ENCODE assay signal across 8 mouse cellular contexts in genomic region chr5:144769067-144769482, GRCm38 (mm10). TPM values are rescaled to one million over a fixed set of nuclear protein-coding genes. Genes with fewer than 3 reads are reported as not detected.
DNase-seq lines count a peak whose midpoint lies in the region; ATAC-seq and TF ChIP-seq lines count a peak whose summit lies in the region.

No protein-coding gene starts in this region.

- H3K27ac ChIP-seq in kidney, postnatal 0 days, result peak overlapping the region; percentile 97
- H3K27ac ChIP-seq in bone marrow macrophage, adult 2 months (ENCODE audit: insufficient read depth, low read depth, low read length), result peak overlapping the region; percentile 7; the same call in 1 of the 2 replicates
- H3K27ac ChIP-seq in hindbrain, embryonic 11.5 days (ENCODE audit: low read depth, low read length), result no peak overlapping the region
- H3K27ac ChIP-seq in midbrain, embryonic 14.5 days (replicated peaks; ENCODE audit: low read depth, low read length), result peak overlapping the region; percentile 96; the same call in 1 of the 2 replicates

- H3K4me1 ChIP-seq in kidney, postnatal 0 days (replicated peaks; ENCODE audit: insufficient read depth, low read length), result peaks cover 8% of the 10 kb centered on the region
- H3K4me1 ChIP-seq in bone marrow macrophage, adult 2 months (ENCODE audit: control insufficient read depth, insufficient read depth, low read length), result peaks cover 28% of the 10 kb centered on the region
- H3K4me1 ChIP-seq in hindbrain, embryonic 11.5 days (replicated peaks; ENCODE audit: control insufficient read depth, insufficient read depth, low read length), result no peaks in the 10 kb centered on the region
- peaks cover 11% of the 10 kb centered on the region for H3K4me1 ChIP-seq in midbrain, embryonic 14.5 days (ENCODE audit: control insufficient read depth, insufficient read depth, low read length)

- 15% methylated on average over 8 of the region's 8 CpGs for WGBS in kidney, postnatal 0 days
- 41% methylated on average over 8 of the region's 8 CpGs for WGBS in hindbrain, embryonic 11.5 days
- 30% methylated on average over 8 of the region's 8 CpGs for WGBS in midbrain, embryonic 14.5 days

- peak overlapping the region; percentile 73 for H3K4me2 ChIP-seq in kidney, postnatal 0 days (ENCODE audit: low read length)
- H3K4me2 ChIP-seq in hindbrain, embryonic 11.5 days (replicated peaks; ENCODE audit: low read depth, low read length), result peak overlapping the region; percentile 65
- H3K4me2 ChIP-seq in midbrain, embryonic 14.5 days (ENCODE audit: low read length), result peak overlapping the region; percentile 71

- H3K9ac ChIP-seq in kidney, postnatal 0 days (ENCODE audit: low read depth, low read length), result peak overlapping the region; percentile 93
- peak overlapping the region; percentile 96 for H3K9ac ChIP-seq in hindbrain, embryonic 11.5 days (ENCODE audit: low read depth, low read length)
- peak overlapping the region; percentile 87 for H3K9ac ChIP-seq in midbrain, embryonic 14.5 days (replicated peaks; ENCODE audit: low read length)

- TF ChIP-seq CTCF in kidney, postnatal 0 days (IDR thresholded peaks at IDR 0.05; ENCODE audit: low read depth), result no peak
- no peak for TF ChIP-seq CTCF in bone marrow macrophage, adult 2 months (IDR thresholded peaks at IDR 0.05; ENCODE audit: low read depth, low read length)

- no peaks in the 10 kb centered on the region for H3K27me3 ChIP-seq in kidney, postnatal 0 days (ENCODE audit: insufficient read depth, low read length)
- no peaks in the 10 kb centered on the region for H3K27me3 ChIP-seq in hindbrain, embryonic 11.5 days (ENCODE audit: control insufficient read depth, insufficient read depth, low read length)
- no peaks in the 10 kb centered on the region for H3K27me3 ChIP-seq in midbrain, embryonic 14.5 days (ENCODE audit: control insufficient read depth, insufficient read depth, low read length)

- ATAC-seq in kidney, postnatal 0 days (replicated peaks; ENCODE audit: low FRiP score, low read depth), result no peak
- ATAC-seq in hindbrain, embryonic 11.5 days (ENCODE audit: low FRiP score), result no peak
- peak; percentile 14 for ATAC-seq in midbrain, embryonic 14.5 days (ENCODE audit: low FRiP score, low TSS enrichment)

- H3K4me3 ChIP-seq in kidney, postnatal 0 days (replicated peaks; ENCODE audit: low read depth, low read length), result peak overlapping the region; percentile 69
- peak overlapping the region; percentile 98 for H3K4me3 ChIP-seq in bone marrow macrophage, adult 2 months (ENCODE audit: insufficient read depth, low read length)
- peak overlapping the region; percentile 87 for H3K4me3 ChIP-seq in hindbrain, embryonic 11.5 days (ENCODE audit: low read depth, low read length)
- H3K4me3 ChIP-seq in midbrain, embryonic 14.5 days (replicated peaks; ENCODE audit: low read depth, low read length), result peak overlapping the region; percentile 78

- peak; percentile 48 for DNase-seq in kidney, postnatal 0 days (ENCODE audit: low spot score)
- no peak for DNase-seq in kidney, postnatal 10 days
- DNase-seq in hindbrain, embryonic 11.5 days (ENCODE audit: low spot score), result no peak
- DNase-seq in midbrain, embryonic 14.5 days, result no peak
- DNase-seq in layer of hippocampus, adult 9-10 months (ENCODE audit: low spot score), result no peak
- no peak for DNase-seq in layer of hippocampus, postnatal 36 days
- no peak for DNase-seq in right cerebral cortex, adult 18-20 months

- no peaks in the 10 kb centered on the region for H3K9me3 ChIP-seq in kidney, postnatal 0 days (replicated peaks; ENCODE audit: low read length)
- H3K9me3 ChIP-seq in hindbrain, embryonic 11.5 days (ENCODE audit: control insufficient read depth, low read length), result no peaks in the 10 kb centered on the region
- no peaks in the 10 kb centered on the region for H3K9me3 ChIP-seq in midbrain, embryonic 14.5 days (ENCODE audit: control insufficient read depth, low read length)

- peaks cover 23% of the 10 kb centered on the region; the same call in 1 of the 2 replicates for H3K36me3 ChIP-seq in kidney, postnatal 0 days (ENCODE audit: insufficient read depth, low read length)
- H3K36me3 ChIP-seq in hindbrain, embryonic 11.5 days (ENCODE audit: control insufficient read depth, insufficient read depth, low read length), result peaks cover 3% of the 10 kb centered on the region; the same call in 1 of the 2 replicates
- peaks cover 31% of the 10 kb centered on the region for H3K36me3 ChIP-seq in midbrain, embryonic 14.5 days (ENCODE audit: control insufficient read depth, insufficient read depth, low read length)

- no peak for TF ChIP-seq POLR2A in bone marrow macrophage, adult 2 months (IDR thresholded peaks at IDR 0.05; ENCODE audit: borderline replicate concordance, low read depth, low read length)

RNA-seq across cellular contexts. Expression of gene Trrap, which starts 1.5 kb away (rescaled TPM):
- polyA plus RNA-seq in kidney, postnatal 0 days (2015; fragmentation: Nextera tagmentation; extraction: Ambion mirVana), result 41.1 and 52.1 TPM in 2 replicates
- polyA plus RNA-seq in bone marrow macrophage, adult 2 months (2012; ENCODE audit: insufficient read depth, insufficient read length, missing spikeins), result 61.1 and 64.8 TPM in 2 replicates
- polyA plus RNA-seq in hindbrain, embryonic 11.5 days (2014; fragmentation: Nextera tagmentation; extraction: Ambion mirVana), result 84.0 and 102 TPM in 2 replicates
- polyA plus RNA-seq in midbrain, embryonic 14.5 days (2014; fragmentation: Nextera tagmentation; extraction: Ambion mirVana), result 81.7 and 109 TPM in 2 replicates
- 100 to 1,000 TPM; 160 to 181 TPM for total RNA-seq in layer of hippocampus, postnatal 36 days (2021)

RNA-seq across cellular contexts. Expression of gene Tmem130, which starts 7.5 kb away (rescaled TPM):
- polyA plus RNA-seq in kidney, postnatal 0 days (2015; fragmentation: Nextera tagmentation; extraction: Ambion mirVana), result 0.17 and 0.24 TPM in 2 replicates
- polyA plus RNA-seq in bone marrow macrophage, adult 2 months (2012; ENCODE audit: insufficient read depth, insufficient read length, missing spikeins), result not detected in 2 replicates
- polyA plus RNA-seq in hindbrain, embryonic 11.5 days (2014; fragmentation: Nextera tagmentation; extraction: Ambion mirVana), result 20.1 and 22.9 TPM in 2 replicates
- polyA plus RNA-seq in midbrain, embryonic 14.5 days (2014; fragmentation: Nextera tagmentation; extraction: Ambion mirVana), result 263 and 270 TPM in 2 replicates
- total RNA-seq in layer of hippocampus, postnatal 36 days (2021), result 100 to 1,000 TPM; 126 to 139 TPM

Comparison
In these comparisons a context has a peak if more than half of its experiments do, and no peak if none do; other contexts are left out.
1. RNA of gene Tmem130, which starts 7.5 kb away (polyA plus RNA-seq): 263 to 270 TPM in midbrain, embryonic 14.5 days and 20.1 to 22.9 TPM in hindbrain, embryonic 11.5 days; 0.17 to 0.24 TPM in kidney, postnatal 0 days and not detected in bone marrow macrophage, adult 2 months; every median in the first group is over 10 times any median in the second.
2. Peak in every context shown above with its lines, with median percentiles within 50 percentile points of each other: H3K4me2 ChIP-seq, H3K4me3 ChIP-seq and H3K9ac ChIP-seq.